Mouse (Mus musculus): ENCODE results near the gene Vwa8.
A peak's percentile ranks its signal among the peaks of the same experiment; 100 is the strongest.

Vwa8 gene

GRCm38 (mm10) chr14:78848941-78849911 is at the start of gene Vwa8:
Gene Vwa8, plus strand, starts transcription at chr14:78849052.
- DNase-seq (ENCODE audit: low read depth, low spot score), result peak; percentile 74

DNA sequence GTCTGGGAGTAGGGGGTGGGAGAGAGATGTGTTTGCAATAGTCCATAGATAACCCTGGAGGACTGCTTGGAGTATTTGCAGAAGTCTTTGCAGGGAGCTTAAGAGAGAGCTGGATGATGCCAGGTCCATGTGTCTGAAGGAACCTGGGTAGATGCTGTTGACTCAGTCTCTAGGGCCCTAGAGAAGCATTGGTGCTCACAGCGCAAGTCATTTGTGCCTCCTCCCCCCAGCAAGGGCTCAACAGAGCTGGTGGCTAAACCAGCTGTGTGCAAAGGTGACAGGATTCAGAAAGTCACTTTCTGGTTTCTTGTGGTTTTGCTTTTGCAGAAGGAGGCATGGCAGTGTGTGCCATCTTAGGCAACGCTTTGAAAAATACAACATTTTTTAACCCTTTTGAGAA is 46.5 kb upstream of the Vwa8 start:
- peak; percentile 7 for DNase-seq (ENCODE audit: low read depth, low spot score)

GRCm38 (mm10) chr14:78803924-78804323 is 44.9 kb upstream of the Vwa8 start:
- DNase-seq (ENCODE audit: low read depth, low spot score), result no peak

DNA sequence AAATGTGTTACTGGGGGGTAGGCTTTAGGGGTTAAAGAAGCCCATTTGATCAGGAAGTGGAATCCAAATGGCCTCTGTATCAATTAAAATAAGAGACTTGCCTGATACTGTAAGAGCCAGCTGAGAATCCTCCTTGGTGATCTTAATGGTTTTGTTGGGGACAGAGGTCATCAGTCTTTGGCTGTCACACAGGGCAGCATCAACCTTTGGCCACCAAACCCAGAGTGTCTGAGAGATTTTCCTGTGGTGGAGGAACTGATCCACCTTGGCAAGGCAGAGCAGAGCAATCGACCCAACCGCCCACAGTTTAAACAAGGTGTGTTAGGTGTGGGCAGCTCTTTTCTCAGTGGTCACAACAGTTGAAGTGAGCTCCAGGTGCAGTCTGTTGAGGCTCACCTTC is 36.0 kb upstream of the Vwa8 start:
- no peak for DNase-seq (ENCODE audit: low read depth, low spot score)

DNA sequence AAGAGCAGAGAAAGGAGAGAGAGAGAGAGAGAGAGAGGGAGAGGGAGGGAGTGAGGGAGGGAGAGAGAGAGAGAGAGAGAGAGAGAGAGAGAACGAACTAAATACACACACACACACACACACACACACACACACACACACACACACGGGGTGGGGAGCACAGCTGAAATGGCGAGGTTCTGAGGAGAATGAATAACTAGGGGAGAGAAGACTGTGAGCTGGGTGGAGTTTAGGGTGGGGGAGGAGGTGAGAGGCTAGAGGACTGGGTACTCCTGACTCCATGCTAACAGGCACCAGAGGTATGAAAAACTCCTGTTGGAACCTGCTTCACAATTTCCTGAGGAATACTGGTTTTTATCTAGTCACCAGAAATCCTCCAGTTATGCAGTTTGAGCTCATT is 32.4 kb upstream of the Vwa8 start:
- DNase-seq (ENCODE audit: low read depth, low spot score), result no peak

- DNase-seq (ENCODE audit: low read depth, low spot score), result no peak
These were observed 31.2 kb upstream of the Vwa8 start for GRCm38 (mm10) chr14:78817651-78818050.

DNA sequence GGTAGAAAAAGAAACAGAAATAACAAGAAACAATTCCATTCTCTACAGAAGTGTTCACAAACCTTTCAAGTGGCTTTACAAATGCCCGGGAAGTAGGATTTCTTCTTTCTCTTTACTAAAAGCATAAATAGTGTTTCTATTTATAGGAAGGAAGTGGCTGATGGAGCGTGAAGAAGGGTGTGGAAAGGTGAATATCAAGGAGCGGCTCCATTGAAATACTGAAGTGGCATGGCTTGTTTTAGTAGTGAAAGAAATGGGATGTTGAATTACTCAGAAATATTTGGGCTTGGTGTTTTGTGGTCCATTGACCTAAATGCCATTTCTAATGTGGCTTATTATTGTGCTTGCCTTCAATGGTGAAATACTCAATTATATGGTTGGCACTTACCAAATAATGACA is 30.4 kb upstream of the Vwa8 start:
- DNase-seq (ENCODE audit: low read depth, low spot score), result no peak

- no peak for DNase-seq (ENCODE audit: low read depth, low spot score)
These were observed 24.8 kb upstream of the Vwa8 start for GRCm38 (mm10) chr14:78824013-78824412.

DNA sequence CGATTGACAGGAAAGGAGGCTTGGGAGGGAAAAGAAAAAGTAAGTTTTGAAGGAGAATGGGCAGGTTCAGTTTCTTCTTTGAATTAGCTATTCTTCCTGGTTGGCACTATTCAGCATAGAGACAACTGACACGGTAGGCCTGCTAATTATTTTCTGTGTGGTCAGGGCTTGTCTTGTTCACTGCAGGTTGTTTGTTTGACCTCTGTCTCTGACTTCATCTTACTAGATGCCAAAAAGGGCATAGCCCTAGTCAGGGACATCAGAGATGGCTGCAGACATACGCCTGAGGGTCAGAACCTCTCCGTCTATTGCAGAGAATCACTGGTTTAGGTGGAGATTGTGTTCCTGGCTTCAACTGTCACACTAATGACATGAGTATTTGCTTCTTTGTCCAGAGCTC is 24.3 kb upstream of the Vwa8 start:
- no peak for DNase-seq (ENCODE audit: low read depth, low spot score)

DNA sequence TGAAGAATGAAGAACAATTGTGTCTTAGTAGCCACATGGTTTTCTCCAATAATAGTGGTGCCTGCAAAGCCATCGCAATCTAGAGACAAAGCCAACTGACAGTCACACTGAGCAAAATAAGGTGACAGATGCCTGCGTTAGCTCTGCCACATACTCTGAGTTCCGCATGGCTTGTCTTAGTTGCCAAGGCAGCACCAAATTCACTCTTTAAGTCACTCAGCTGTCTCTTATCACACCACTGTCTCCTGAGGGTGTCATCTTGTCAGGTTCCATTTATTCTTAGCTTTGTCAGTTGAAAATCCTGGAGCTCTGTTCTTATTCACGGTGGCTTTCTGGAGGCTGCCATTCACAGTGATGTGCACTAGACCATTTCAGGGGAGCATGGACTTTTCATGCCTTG is 17.7 kb upstream of the Vwa8 start:
- DNase-seq (ENCODE audit: low read depth, low spot score), result no peak

GRCm38 (mm10) chr14:78847948-78848347 is 904 bp upstream of the Vwa8 start:
- no peak for DNase-seq (ENCODE audit: low read depth, low spot score)

DNA sequence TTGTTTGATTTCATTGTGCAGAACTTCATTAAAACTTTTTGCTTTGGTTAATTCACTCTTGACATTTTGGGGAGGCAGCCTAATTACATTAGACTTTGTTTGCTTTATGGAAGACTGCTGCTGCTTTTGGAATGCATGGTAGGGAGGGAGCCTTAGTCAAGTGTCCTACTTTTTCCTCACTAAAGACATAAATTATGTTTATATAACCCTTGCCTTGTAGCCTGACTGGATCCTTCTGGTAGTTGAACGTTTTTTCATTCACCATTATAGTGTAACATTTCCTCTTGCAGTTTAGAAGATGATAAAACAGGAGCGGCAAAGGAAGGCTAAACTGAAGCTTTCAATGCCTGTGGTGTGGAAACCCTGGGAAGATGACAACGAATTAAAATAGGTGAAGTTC is 375 bp upstream of the Vwa8 start:
- no peak for DNase-seq (ENCODE audit: low read depth, low spot score)

GRCm38 (mm10) chr14:78849961-78850578 is 1.2 kb downstream of the Vwa8 start:
- DNase-seq (ENCODE audit: low read depth, low spot score), result peak; percentile 11

DNA sequence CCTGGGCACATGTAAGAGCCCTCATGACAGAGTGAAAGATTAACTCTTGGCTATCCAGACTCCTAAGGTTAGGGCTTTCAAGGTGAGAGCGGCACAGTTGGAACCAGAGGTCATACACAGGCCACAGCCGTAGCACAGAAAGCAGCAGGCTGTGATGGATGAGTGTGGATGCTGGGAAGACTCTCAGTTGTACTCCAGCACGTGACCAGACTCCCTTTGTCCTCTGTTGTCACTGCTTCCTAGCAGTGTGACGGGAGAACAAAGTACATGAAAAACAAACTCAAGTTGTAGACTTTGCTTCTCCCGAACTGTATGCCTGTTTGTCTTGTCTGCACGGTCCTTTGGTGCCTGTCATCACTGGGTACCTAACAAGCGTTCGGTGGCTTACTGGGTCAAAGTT is 1.8 kb downstream of the Vwa8 start:
- DNase-seq (ENCODE audit: low read depth, low spot score), result no peak

DNA sequence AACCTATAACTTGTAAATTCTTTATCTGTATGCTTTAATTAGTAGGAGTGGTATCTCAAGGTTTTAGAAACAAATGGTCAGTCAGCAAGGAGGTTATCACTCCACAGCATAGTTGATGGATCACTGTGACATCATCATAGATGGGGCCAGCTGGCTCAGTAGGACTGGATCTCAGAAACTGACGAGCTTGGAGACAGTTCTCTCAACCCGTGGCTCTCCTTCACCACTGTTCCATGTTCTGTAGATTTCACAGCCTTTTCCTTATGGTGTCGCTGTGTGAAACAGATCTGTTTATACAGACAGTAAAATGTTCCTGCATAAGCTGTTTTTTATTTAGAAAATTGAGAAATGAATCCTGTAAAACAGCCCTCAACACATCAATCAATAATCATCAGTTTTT is 2.5 kb downstream of the Vwa8 start:
- no peak for DNase-seq (ENCODE audit: low read depth, low spot score)

- no peak for DNase-seq (ENCODE audit: low read depth, low spot score)
These were observed 3.8 kb downstream of the Vwa8 start for GRCm38 (mm10) chr14:78852401-78853246.

DNA sequence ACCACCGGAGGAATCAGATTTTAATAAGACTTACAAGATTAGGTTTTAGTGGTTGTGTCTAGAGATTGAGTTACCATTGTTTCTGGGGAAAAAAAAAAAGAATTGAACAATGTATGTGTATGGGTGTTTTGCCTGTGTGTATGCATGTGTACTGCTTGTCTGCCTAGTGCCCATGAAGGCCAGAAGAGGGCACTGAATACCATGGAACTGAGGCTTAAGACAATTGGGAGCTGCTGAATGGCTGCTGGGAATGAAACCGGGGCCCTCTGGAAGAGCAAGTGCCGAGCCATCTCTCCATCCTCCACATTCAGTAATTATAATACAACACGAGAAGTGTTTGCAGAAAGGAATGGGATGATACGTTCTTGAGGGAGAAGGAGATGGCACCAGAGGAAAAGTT is 12.3 kb downstream of the Vwa8 start:
- peak; percentile 13 for DNase-seq (ENCODE audit: low read depth, low spot score)

GRCm38 (mm10) chr14:78870036-78870435 is 21.2 kb downstream of the Vwa8 start:
- DNase-seq (ENCODE audit: low read depth, low spot score), result no peak

GRCm38 (mm10) chr14:78877176-78877575 is 28.3 kb downstream of the Vwa8 start:
- DNase-seq (ENCODE audit: low read depth, low spot score), result no peak

DNA sequence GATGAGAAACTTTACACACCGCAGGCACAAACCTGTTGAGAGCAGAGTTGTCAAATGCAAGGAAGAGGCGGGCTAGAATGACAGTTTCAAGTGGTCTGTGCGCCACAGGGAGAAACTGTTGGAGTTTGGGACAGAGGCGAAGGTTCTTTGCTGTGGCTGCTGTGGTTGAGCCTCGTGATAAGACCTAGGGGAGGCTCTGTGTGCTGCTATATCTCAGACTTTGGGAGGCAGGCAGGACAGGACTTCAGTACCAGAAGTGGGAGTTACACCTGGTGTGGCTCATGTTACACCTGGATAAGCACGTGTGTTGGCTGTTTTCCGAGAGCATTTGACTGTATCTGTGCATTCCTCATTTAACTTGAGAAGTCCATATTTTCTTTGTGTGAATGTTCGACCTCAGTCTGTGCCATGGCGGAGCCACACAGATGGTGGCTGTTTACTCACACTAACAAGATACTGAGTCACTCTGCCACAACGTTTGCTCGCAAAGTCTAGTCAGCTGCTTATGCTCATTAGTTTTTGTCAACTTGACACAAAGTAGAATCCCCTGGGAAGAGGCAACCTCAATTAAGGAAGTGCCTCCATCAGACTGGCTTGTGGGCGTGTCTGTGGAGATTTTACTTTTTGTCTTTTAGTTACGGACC is 29.7 kb downstream of the Vwa8 start:
- DNase-seq (ENCODE audit: low read depth, low spot score), result no peak

GRCm38 (mm10) chr14:78880879-78881278 is 32.0 kb downstream of the Vwa8 start:
- DNase-seq (ENCODE audit: low read depth, low spot score), result no peak

GRCm38 (mm10) chr14:78881563-78881962 is 32.7 kb downstream of the Vwa8 start:
- DNase-seq (ENCODE audit: low read depth, low spot score), result no peak
